Mouse (Mus musculus): ENCODE results near the gene Lipm. TPM values are rescaled to one million over a fixed set of nuclear protein-coding genes. Genes with fewer than 3 reads are reported as not detected.

Gene Lipm
- polyA plus RNA-seq (2016; fragmentation: Nextera tagmentation; extraction: Ambion mirVana), result not detected in 2 replicates

GRCm38 (mm10) chr19:34100633-34101032, at the start of gene Lipm:
Gene Lipm, plus strand, starts transcription at chr19:34100933.
- no peaks in the 10 kb centered on the region for H3K36me3 ChIP-seq
- H3K27me3 ChIP-seq (ENCODE audit: low read depth, poor library complexity, severe bottlenecking), result no peaks in the 10 kb centered on the region
- no peaks in the 10 kb centered on the region for H3K4me1 ChIP-seq
- no peak for DNase-seq (ENCODE audit: low spot score)
- no peak within 1 kb of the TSS for H3K4me3 ChIP-seq
- no peaks in the 10 kb centered on the region for H3K9me3 ChIP-seq (replicated peaks)
- H3K27ac ChIP-seq (replicated peaks), result no peak within 1 kb of the TSS
- 86% methylated on average over 4 of the region's 4 CpGs for WGBS

DNA sequence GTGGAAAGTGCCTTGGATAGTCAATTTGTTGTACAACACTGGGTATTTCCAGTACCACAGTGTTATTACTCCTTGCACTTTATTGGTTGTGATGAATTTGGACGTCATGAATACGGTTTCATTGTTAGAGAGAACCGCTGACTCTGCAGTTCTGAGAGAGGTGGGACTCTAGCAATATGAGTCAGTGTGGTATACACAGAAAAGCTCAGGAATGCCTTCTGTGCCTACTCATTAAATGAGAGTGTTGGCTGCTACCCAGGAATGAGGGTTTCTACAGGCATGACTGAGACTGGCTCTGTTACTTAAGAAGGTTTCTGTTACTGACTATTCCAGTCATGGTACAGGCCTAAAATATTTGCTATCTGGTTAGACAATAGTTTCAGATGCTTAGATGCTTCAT, 49.2 kb upstream of the Lipm start:
- Histone ChIP-seq H3K4me1 (no peaks in the 10 kb centered on the region), H3K27me3 (ENCODE audit: low read depth, poor library complexity, severe bottlenecking) (no peaks in the 10 kb centered on the region), H3K9me3 (replicated peaks) (no peaks in the 10 kb centered on the region), H3K27ac (replicated peaks) (no peak overlapping the region), H3K36me3 (no peaks in the 10 kb centered on the region), H3K4me3 (no peak overlapping the region)
- WGBS, result 90% methylated on average over 3 of the region's 3 CpGs
- DNase-seq (ENCODE audit: low spot score), result no peak

GRCm38 (mm10) chr19:34063547-34063946, 37.2 kb upstream of the Lipm start:
- no peaks in the 10 kb centered on the region for H3K9me3 ChIP-seq (replicated peaks)
- no peaks in the 10 kb centered on the region for H3K27me3 ChIP-seq (ENCODE audit: low read depth, poor library complexity, severe bottlenecking)
- H3K36me3 ChIP-seq, result no peaks in the 10 kb centered on the region
- H3K27ac ChIP-seq (replicated peaks), result no peak overlapping the region
- DNase-seq (ENCODE audit: low spot score), result no peak
- WGBS, result 68% methylated on average over 1 of the region's 1 CpGs
- H3K4me3 ChIP-seq, result no peak overlapping the region
- no peaks in the 10 kb centered on the region for H3K4me1 ChIP-seq

DNA sequence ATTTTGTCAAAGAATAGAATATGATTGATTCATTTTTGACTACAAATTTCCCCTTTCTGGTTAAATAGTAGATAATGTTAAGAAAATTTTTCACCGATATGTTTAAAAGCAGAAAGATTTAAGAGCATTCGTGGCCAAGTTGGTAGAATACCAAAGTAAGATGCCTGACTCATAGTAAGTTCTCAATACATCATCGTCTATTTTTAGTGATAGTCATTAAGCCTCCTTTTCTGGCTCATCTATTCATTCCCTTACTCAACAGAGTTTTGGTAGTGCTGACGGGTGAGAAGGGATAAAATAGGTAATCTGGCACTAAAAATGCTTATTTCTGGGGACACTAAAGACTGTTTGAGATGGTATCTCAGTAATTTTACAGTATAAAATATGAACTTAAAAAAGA, 36.7 kb upstream of the Lipm start:
- H3K4me1 ChIP-seq, result no peaks in the 10 kb centered on the region

DNA sequence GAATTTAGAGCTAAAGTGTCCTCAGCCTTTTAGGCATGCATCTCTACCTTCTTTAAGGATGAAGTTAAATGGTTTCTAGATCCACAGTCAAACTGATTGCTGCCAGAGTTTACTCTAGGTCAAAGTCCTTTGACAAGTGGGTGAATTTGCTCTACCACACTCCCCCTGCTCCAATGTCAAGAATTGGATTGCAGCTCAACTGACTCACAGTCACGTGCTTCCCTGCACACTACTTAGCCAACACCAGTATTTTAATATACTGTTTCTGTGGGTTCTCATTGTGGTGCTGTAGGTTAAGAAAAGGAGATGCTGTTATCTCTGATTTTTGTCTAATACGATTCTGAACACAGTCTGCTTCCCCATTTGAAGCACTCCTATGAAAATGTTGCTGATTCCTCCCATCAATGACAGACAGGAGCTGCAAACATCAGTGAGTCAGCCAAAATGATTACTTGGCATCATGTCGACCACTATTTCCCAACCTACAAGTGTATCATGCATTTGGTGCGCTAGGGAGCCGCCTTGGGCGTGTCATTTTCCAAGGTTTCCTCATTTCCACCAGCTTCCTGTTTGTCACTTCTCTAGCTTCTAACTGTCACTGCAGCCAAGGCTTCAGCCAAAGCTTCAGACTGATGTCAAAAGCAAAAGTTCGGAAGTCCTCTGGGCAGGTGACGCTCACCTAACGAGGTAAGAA, 33.8 kb upstream of the Lipm start, which contains the start of gene Lipn:
TSS of gene Lipn (plus strand) at position 580 of the 694 bp plus-strand sequence.
- H3K9me3 ChIP-seq (replicated peaks), result no peaks in the 10 kb centered on the region
- DNase-seq (ENCODE audit: low spot score), result no peak
- 91% methylated on average over 9 of the region's 9 CpGs for WGBS
- H3K4me3 ChIP-seq, result no peak within 1 kb of the TSS
- H3K4me1 ChIP-seq, result no peaks in the 10 kb centered on the region
- no peak within 1 kb of the TSS for H3K27ac ChIP-seq (replicated peaks)
- no peaks in the 10 kb centered on the region for H3K27me3 ChIP-seq (ENCODE audit: low read depth, poor library complexity, severe bottlenecking)
- H3K36me3 ChIP-seq, result no peaks in the 10 kb centered on the region

More for the DNA sequence above, 36.7 kb upstream of the Lipm start:
- Histone ChIP-seq H3K4me3 (no peak overlapping the region), H3K27ac (replicated peaks) (no peak overlapping the region), H3K27me3 (ENCODE audit: low read depth, poor library complexity, severe bottlenecking) (no peaks in the 10 kb centered on the region), H3K9me3 (replicated peaks) (no peaks in the 10 kb centered on the region), H3K36me3 (no peaks in the 10 kb centered on the region)
- DNase-seq (ENCODE audit: low spot score), result no peak
- WGBS, result 89% methylated on average over 4 of the region's 4 CpGs

GRCm38 (mm10) chr19:34074239-34074638, 26.5 kb upstream of the Lipm start:
- H3K27ac ChIP-seq (replicated peaks), result no peak overlapping the region
- H3K9me3 ChIP-seq (replicated peaks), result no peaks in the 10 kb centered on the region
- H3K27me3 ChIP-seq (ENCODE audit: low read depth, poor library complexity, severe bottlenecking), result no peaks in the 10 kb centered on the region
- no peaks in the 10 kb centered on the region for H3K36me3 ChIP-seq
- H3K4me3 ChIP-seq, result no peak overlapping the region
- no peaks in the 10 kb centered on the region for H3K4me1 ChIP-seq
- no peak for DNase-seq (ENCODE audit: low spot score)

- no peak overlapping the region for H3K4me3 ChIP-seq
- no peaks in the 10 kb centered on the region for H3K36me3 ChIP-seq
- H3K9me3 ChIP-seq (replicated peaks), result no peaks in the 10 kb centered on the region
- WGBS, result 94% methylated on average over 2 of the region's 2 CpGs
- no peaks in the 10 kb centered on the region for H3K4me1 ChIP-seq
- no peak overlapping the region for H3K27ac ChIP-seq (replicated peaks)
- no peak for DNase-seq (ENCODE audit: low spot score)
- no peaks in the 10 kb centered on the region for H3K27me3 ChIP-seq (ENCODE audit: low read depth, poor library complexity, severe bottlenecking)
These were observed 22.6 kb upstream of the Lipm start for GRCm38 (mm10) chr19:34078130-34078529.

DNA sequence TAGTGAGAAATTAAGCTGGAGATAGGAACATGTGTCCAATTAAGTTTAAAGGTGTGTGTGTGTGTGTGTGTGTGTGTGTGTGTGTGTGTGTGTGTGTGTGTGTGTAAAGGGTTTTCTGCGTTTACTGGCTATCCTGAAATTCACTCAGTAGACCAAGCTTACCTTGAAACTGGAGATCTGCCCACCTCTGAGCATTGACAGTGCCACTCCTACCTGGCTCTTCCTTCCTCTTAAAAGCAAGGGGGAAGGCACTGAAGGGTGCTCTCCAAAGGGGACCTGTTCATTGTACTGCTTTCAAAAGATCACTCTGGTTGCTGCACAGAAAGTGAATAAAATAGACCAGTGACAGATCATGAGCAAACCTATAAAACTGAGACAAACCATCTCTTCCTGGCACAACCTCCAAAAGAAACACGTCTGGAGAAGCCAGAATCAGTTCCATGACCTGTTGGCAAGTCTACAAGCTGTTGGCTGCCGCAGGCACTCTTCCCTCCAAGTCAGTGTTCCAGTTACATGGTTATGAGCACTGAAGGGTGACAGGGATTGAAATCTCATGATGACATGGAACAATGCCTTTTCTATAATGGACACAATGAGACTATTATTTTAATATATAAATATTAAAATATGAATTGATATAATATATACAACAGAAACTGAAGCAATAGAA, 11.6 kb upstream of the Lipm start:
- WGBS, result 79% methylated on average over 3 of the region's 3 CpGs
- Histone ChIP-seq H3K27me3 (ENCODE audit: low read depth, poor library complexity, severe bottlenecking) (no peaks in the 10 kb centered on the region), H3K9me3 (replicated peaks) (no peaks in the 10 kb centered on the region), H3K4me3 (no peak overlapping the region), H3K36me3 (no peaks in the 10 kb centered on the region), H3K27ac (replicated peaks) (no peak overlapping the region), H3K4me1 (no peaks in the 10 kb centered on the region)
- DNase-seq (ENCODE audit: low spot score), result no peak

DNA sequence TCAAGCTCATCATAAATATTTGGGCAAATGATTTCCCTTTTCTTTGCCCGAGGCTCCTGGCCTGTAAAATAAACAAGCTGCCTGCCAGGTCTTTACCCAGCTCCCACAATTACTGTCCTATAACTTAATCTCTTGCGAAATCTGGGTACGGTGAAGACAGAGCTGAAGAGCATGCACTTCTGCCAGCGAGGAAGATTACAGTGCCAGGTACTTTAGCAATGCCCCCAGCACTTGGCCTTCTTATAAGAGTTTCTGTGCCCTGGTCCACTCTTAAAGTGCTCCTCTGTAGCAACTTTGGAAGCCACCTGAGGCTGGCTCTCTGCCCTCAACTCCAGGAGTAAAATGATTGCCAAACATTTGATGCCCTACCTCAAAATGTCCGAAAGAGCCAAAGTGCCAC, 5.4 kb upstream of the Lipm start:
- Histone ChIP-seq H3K9me3 (replicated peaks) (no peaks in the 10 kb centered on the region), H3K27me3 (ENCODE audit: low read depth, poor library complexity, severe bottlenecking) (no peaks in the 10 kb centered on the region), H3K27ac (replicated peaks) (no peak overlapping the region), H3K4me3 (no peak overlapping the region), H3K4me1 (no peaks in the 10 kb centered on the region), H3K36me3 (no peaks in the 10 kb centered on the region)
- 85% methylated on average over 5 of the region's 5 CpGs for WGBS
- DNase-seq (ENCODE audit: low spot score), result no peak

DNA sequence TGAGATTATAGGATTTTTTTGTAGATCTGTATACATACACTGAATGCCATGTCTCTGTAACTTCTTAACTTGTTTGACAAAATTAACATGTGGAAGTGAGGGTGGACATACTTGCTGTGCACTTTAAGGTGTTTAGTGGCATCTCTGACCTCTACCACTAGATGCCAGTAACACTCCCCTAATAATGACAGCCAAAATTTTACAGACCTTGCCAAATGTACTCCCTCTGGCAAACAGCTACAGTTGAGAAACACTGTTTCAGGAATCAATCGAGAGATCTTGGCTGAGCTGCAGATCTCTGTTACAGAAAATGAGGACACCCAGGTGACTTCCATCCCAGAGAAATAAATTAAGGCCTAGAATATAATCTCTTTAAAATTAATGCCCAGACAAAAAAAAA, 4.5 kb upstream of the Lipm start:
- Histone ChIP-seq H3K27ac (replicated peaks) (no peak overlapping the region), H3K9me3 (replicated peaks) (no peaks in the 10 kb centered on the region), H3K4me3 (no peak overlapping the region), H3K27me3 (ENCODE audit: low read depth, poor library complexity, severe bottlenecking) (no peaks in the 10 kb centered on the region), H3K36me3 (no peaks in the 10 kb centered on the region), H3K4me1 (no peaks in the 10 kb centered on the region)
- WGBS, result 78% methylated on average over 1 of the region's 1 CpGs
- no peak for DNase-seq (ENCODE audit: low spot score)

GRCm38 (mm10) chr19:34101888-34102287, 1.2 kb downstream of the Lipm start:
- no peaks in the 10 kb centered on the region for H3K36me3 ChIP-seq
- WGBS, result 91% methylated on average over 7 of the region's 7 CpGs
- no peaks in the 10 kb centered on the region for H3K27me3 ChIP-seq (ENCODE audit: low read depth, poor library complexity, severe bottlenecking)
- H3K9me3 ChIP-seq (replicated peaks), result no peaks in the 10 kb centered on the region
- no peak overlapping the region for H3K4me3 ChIP-seq
- DNase-seq (ENCODE audit: low spot score), result no peak
- H3K4me1 ChIP-seq, result no peaks in the 10 kb centered on the region
- no peak overlapping the region for H3K27ac ChIP-seq (replicated peaks)

DNA sequence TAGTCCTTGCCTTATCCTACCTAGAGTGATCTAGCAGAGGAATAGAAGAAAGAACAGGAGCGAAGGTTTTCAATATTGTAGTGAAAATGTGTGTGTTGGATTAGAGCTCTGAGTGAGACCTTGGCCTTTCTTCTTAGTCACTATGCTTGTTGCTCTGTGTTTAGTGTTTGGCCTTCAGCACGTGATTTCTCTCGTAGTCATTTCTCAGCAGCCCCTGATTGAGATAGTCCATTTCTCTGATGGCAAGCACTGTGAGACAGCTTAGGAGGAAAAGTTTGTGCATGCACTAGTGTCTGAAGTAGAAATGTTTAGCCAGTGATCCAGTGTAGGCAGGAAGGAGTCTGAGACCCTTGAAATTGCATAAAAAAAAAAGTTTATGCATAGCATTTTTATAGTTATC, 4.1 kb downstream of the Lipm start:
- Histone ChIP-seq H3K27me3 (ENCODE audit: low read depth, poor library complexity, severe bottlenecking) (no peaks in the 10 kb centered on the region), H3K4me1 (no peaks in the 10 kb centered on the region), H3K9me3 (replicated peaks) (no peaks in the 10 kb centered on the region), H3K27ac (replicated peaks) (no peak overlapping the region), H3K4me3 (no peak overlapping the region), H3K36me3 (no peaks in the 10 kb centered on the region)
- DNase-seq (ENCODE audit: low spot score), result no peak
- 89% methylated on average over 3 of the region's 3 CpGs for WGBS

GRCm38 (mm10) chr19:34119102-34119501, 18.4 kb downstream of the Lipm start:
- no peaks in the 10 kb centered on the region for H3K27me3 ChIP-seq (ENCODE audit: low read depth, poor library complexity, severe bottlenecking)
- H3K4me3 ChIP-seq, result no peak overlapping the region
- no peaks in the 10 kb centered on the region for H3K9me3 ChIP-seq (replicated peaks)
- 76% methylated on average over 1 of the region's 1 CpGs for WGBS
- H3K36me3 ChIP-seq, result no peaks in the 10 kb centered on the region
- H3K4me1 ChIP-seq, result no peaks in the 10 kb centered on the region
- no peak overlapping the region for H3K27ac ChIP-seq (replicated peaks)
- DNase-seq (ENCODE audit: low spot score), result no peak

Data from midbrain, embryonic 10.5 days (tissue).